Mouse (Mus musculus) ES-E14 (cell line): ENCODE measurements around the gene Stox2. TPM values are rescaled to one million over a fixed set of nuclear protein-coding genes. Genes with fewer than 3 reads are reported as not detected.

Source experiments
- DNase-seq: peaks from one replicate; pipeline ENCODE4 v3.0.0-alpha.2; 2013; ENCODE audit warnings: low read depth, low spot score
- H3K27ac ChIP-seq: 2 replicates; pipeline ENCODE4 v1.5.1; 2012; ENCODE audit warnings: low read depth, mild to moderate bottlenecking, low read length, moderate library complexity, mixed read lengths; ENCODE audit not compliant: poor library complexity, insufficient read depth, severe bottlenecking
- H3K36me3 ChIP-seq: 2 replicates; pipeline ENCODE4 v1.6.1; 2012; ENCODE audit warnings: mild to moderate bottlenecking, low read length, moderate library complexity, mixed read lengths; ENCODE audit not compliant: control insufficient read depth, poor library complexity, insufficient read depth, severe bottlenecking
- H3K4me1 ChIP-seq, 2 experiments: fragments of 150-350 bp in 1 of 2; sonication (generic) in 1 of 2; 2 replicates each; pipeline ENCODE4 v1.6.1; 2012; ENCODE audit warnings: low read length in 2 of 2, mild to moderate bottlenecking in 1 of 2, mixed read lengths in 1 of 2; ENCODE audit not compliant: control insufficient read depth in 2 of 2, insufficient read depth in 2 of 2, poor library complexity in 1 of 2
- H3K4me3 ChIP-seq, 2 experiments: fragments of 150-350 bp in 1 of 2; sonication (generic) in 1 of 2; 2 replicates each; pipeline ENCODE4 v1.5.1; 2012; ENCODE audit warnings: low read length in 2 of 2, low read depth in 1 of 2, mild to moderate bottlenecking in 1 of 2, mixed read lengths in 1 of 2; ENCODE audit not compliant: insufficient read depth in 1 of 2, poor library complexity in 1 of 2, severe bottlenecking in 1 of 2
- H3K9ac ChIP-seq: 2 replicates; pipeline ENCODE4 v1.6.1; 2012; ENCODE audit warnings: low read depth, mild to moderate bottlenecking, low read length, mixed read lengths; ENCODE audit not compliant: poor library complexity, insufficient read depth, severe bottlenecking
- H3K9me3 ChIP-seq: fragments of 150-350 bp; sonication (generic); 2 replicates; pipeline ENCODE4 v1.6.1; 2012; ENCODE audit warnings: low read depth, mild to moderate bottlenecking, low read length; ENCODE audit not compliant: control insufficient read depth, insufficient read depth
- CHD2 ChIP-seq: IDR thresholded peaks from 2 replicates; pipeline ENCODE4 v1.6.1; 2014; ENCODE audit warnings: mild to moderate bottlenecking, low read depth, low read length, inconsistent platforms
- HCFC1 ChIP-seq: IDR thresholded peaks from 2 replicates; pipeline ENCODE4 v1.6.1; 2012; ENCODE audit warnings: low read length, inconsistent platforms, borderline replicate concordance; ENCODE audit not compliant: insufficient read depth
- MAFK ChIP-seq: IDR thresholded peaks from 2 replicates; pipeline ENCODE4 v1.6.1; 2014; ENCODE audit warnings: mild to moderate bottlenecking, low read depth, low read length, inconsistent platforms; ENCODE audit not compliant: insufficient read depth
- ZC3H11A ChIP-seq: IDR thresholded peaks from 2 replicates; pipeline ENCODE4 v1.6.1; 2012; ENCODE audit warnings: low read depth, mild to moderate bottlenecking, inconsistent platforms, low read length, borderline replicate concordance
- ZNF384 ChIP-seq: IDR thresholded peaks from 2 replicates; pipeline ENCODE4 v1.6.1; 2012; ENCODE audit warnings: low read depth, low read length, inconsistent platforms
- in situ Hi-C, 2 experiments: fragments of 600-800 bp; cut with MboI; formaldehyde crosslinking; loops; one replicate each; pipeline ENCODE4 v1.15.1; 2025; ENCODE audit warnings: low sequenced_read_pairs in 2 of 2, inconsistent platforms in 1 of 2; ENCODE audit not compliant: unreplicated experiment in 2 of 2
- total RNA-seq: library from RNA; depleted of rRNA; stranded (reverse); fragments of 300-350 nt; gene quantifications from 2 replicates; pipeline ENCODE4 v1.2.3, GENCODE M21; 2012

The Stox2 gene
- total RNA-seq, 1 experiment, result 6.8 TPM

GRCm38 (mm10) chr8:47285435-47285834, 160.7 kb downstream of the Stox2 start:
- H3K4me3 ChIP-seq, result no peak overlapping the region
- no peak overlapping the region for H3K27ac ChIP-seq
- in situ Hi-C loops, result no loop called here

GRCm38 (mm10) chr8:47284329-47285326, 161.5 kb downstream of the Stox2 start:
- DNase-seq, result no peak
- H3K27ac ChIP-seq, result no peak overlapping the region
- in situ Hi-C loops, result no loop called here
- peaks cover 0 to 4% of the 10 kb centered on the region in 2 experiments; a peak in 1 of 4 replicates for H3K4me1 ChIP-seq
- TF ChIP-seq HCFC1 (no peak), CHD2 (no peak), MAFK (no peak), ZNF384 (no peak), ZC3H11A (no peak)
- H3K36me3 ChIP-seq, result no peaks in the 10 kb centered on the region
- H3K4me3 ChIP-seq, result no peak overlapping the region
- H3K9ac ChIP-seq, result no peak overlapping the region
- H3K9me3 ChIP-seq, result no peaks in the 10 kb centered on the region

More at GRCm38 (mm10) chr8:47285435-47285834, 160.7 kb downstream of the Stox2 start:
- Histone ChIP-seq H3K9me3 (no peaks in the 10 kb centered on the region), H3K9ac (no peak overlapping the region), H3K36me3 (no peaks in the 10 kb centered on the region), H3K4me1 (peaks cover 0 to 4% of the 10 kb centered on the region in 2 experiments; a peak in 2 of 4 replicates)
- TF ChIP-seq CHD2 (no peak), HCFC1 (no peak), ZNF384 (no peak), ZC3H11A (no peak), MAFK (no peak)
- DNase-seq, result no peak

GRCm38 (mm10) chr8:47279898-47280297, 166.3 kb downstream of the Stox2 start:
- H3K36me3 ChIP-seq, result no peaks in the 10 kb centered on the region
- in situ Hi-C loops, result no loop called here

GRCm38 (mm10) chr8:47278211-47278610, 168.0 kb downstream of the Stox2 start:
- no peaks in the 10 kb centered on the region for H3K4me1 ChIP-seq

More at GRCm38 (mm10) chr8:47279898-47280297, 166.3 kb downstream of the Stox2 start:
- no peak for DNase-seq
- Histone ChIP-seq H3K9ac (no peak overlapping the region), H3K27ac (no peak overlapping the region), H3K4me3 (no peak overlapping the region), H3K4me1 (no peaks in the 10 kb centered on the region), H3K9me3 (no peaks in the 10 kb centered on the region)
- no peak for TF ChIP-seq ZC3H11A
- TF ChIP-seq ZNF384, result no peak
- no peak for TF ChIP-seq CHD2
- no peak for TF ChIP-seq MAFK

More at GRCm38 (mm10) chr8:47278211-47278610, 168.0 kb downstream of the Stox2 start:
- Histone ChIP-seq H3K9ac (no peak overlapping the region), H3K36me3 (no peaks in the 10 kb centered on the region), H3K27ac (no peak overlapping the region), H3K9me3 (no peaks in the 10 kb centered on the region), H3K4me3 (no peak overlapping the region)
- in situ Hi-C loops, result no loop called here
- no peak for DNase-seq
- TF ChIP-seq ZNF384 (no peak), CHD2 (no peak), MAFK (no peak), ZC3H11A (no peak), HCFC1 (no peak)
